Mouse (Mus musculus) mesoderm, embryonic 11.5 days (tissue): Measurements from ENCODE around the gene Ecm1.
A peak's percentile ranks its signal among the peaks of the same experiment; 100 is the strongest.

Experiments used
- DNase-seq: peaks from one replicate; pipeline ENCODE4 v3.0.0-alpha.2; 2012; ENCODE audit warnings: low read depth, low spot score

Gene Ecm1

DNA sequence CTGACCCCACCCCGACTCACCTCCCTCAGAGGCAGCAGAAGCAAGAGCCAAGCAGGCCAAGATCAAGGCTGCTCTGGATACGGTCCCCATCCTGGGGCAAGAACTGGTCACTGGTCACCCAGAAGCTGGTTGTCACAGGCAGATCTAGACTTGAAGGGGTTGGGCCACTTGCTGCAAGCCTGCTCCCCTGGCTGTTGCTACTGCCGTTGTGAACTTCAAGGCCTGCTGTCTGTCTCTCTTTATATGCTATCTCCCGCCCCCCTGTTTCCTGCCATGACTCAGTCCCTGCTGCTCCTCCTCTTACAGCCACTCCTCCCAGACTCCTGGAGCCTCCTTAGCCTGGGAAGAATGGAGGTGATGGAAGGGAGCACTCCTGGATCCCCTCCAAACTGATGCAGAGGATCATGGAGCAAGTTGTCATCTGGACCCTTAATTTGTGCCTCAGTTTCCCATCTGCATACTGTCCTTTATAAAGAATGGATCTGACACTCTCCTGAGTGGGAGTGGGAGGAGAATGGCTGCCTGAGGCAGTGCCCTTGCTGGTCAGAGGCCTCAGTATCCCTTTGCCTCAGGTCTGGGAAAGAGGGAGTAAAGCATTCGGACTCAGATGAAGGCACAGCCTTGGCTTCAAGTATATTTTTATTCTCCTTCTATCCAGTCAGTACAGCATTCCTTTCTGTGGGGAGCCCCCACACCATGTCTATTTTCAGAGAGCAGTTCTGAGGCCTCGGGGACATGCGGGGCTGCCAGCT, at the start of gene Ecm1:
TSS of gene Ecm1 (minus strand) at position 217 of the 752 bp plus-strand sequence.
- no peak for DNase-seq

- DNase-seq = no peak
These were observed 46.1 kb upstream of the Ecm1 start for GRCm38 (mm10) chr3:95785501-95785900.

GRCm38 (mm10) chr3:95771985-95772384, 32.6 kb upstream of the Ecm1 start:
- peak; percentile 34 for DNase-seq

GRCm38 (mm10) chr3:95765534-95765933, 26.2 kb upstream of the Ecm1 start:
- no peak for DNase-seq

DNA sequence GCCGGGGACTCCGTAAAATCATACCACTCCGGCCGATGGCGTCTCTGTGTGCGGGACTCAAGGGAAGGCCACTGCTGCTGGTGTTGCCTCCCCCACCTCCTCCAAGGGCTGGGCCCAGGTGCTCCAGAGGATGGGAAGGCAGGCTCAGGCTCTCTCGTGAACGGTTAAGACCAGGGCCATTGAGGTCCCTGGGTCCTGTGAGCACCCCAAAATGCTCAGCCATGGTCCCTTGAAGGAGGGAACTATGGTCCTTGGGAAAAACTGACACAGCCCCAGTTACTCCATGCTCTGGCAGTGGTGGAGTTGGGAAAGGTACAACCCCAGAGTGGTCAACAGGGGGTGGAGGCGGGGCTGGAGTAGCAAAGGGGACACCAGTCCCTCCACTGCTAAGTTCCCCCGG, 24.4 kb upstream of the Ecm1 start:
- no peak for DNase-seq

- no peak for DNase-seq
These were observed 23.6 kb upstream of the Ecm1 start for GRCm38 (mm10) chr3:95762961-95763360.

GRCm38 (mm10) chr3:95761771-95762170, 22.4 kb upstream of the Ecm1 start:
- DNase-seq = no peak

GRCm38 (mm10) chr3:95760656-95761055, 21.3 kb upstream of the Ecm1 start:
- no peak for DNase-seq

GRCm38 (mm10) chr3:95760106-95760505, 20.7 kb upstream of the Ecm1 start, which contains the start of gene Tars2:
TSS of gene Tars2 (minus strand) at chr3:95760206.
- no peak for DNase-seq

DNA sequence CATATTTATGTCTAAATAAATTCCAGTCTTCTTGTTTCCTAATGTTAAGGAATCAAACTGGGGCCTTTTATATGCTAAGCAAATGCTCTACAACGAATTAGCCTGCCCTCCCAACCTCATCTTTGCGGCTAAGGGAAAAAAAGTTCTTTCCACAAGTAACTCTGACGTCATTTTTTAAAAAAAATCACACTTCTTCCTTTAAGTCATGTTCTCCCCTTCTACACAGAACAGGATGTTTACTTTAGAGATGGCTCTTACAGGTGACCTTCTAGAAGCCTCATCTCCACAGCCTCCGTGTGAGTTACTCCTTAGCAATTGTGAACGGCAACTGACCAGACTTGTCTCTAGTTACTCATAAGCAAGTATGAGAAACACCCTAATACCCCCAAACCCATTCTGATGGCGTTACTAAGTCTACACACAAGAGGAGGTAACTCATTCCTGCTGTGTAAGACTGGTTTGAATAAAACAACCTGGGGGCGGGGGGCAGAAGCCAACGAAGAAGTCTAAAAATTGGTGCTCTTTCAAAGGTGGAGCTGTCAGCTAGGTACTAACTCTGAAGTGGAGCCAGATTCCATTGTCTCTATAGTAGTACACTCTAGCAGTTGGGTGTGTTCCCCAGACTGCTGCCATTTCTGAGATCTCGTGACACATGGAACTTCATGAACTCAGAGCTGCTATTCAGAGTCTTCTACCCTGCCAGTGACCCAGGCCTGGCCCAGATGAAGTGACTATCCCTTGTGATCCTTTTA, 19.3 kb upstream of the Ecm1 start:
- no peak for DNase-seq

DNA sequence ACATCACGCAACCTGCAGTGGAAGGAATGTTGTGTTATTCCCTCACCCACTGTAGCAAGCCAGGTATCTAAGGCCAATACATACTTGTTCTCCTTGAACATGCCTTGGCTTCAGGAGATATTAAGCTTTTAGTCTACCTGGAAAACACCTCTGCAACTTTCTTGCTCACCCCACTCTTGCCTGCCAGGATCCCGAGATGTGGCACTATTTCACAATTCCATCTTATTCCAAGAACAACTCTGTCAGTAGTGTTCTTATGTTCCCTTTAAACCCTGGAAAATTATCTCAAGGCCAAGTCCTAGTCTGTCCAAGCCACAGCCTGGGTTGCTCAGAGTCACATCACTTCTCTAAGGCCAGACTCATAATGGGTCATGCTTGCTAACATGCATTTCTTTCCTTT, 17.4 kb upstream of the Ecm1 start:
- DNase-seq = no peak

GRCm38 (mm10) chr3:95754345-95755206, 15.2 kb upstream of the Ecm1 start:
- peak; percentile 92 for DNase-seq

GRCm38 (mm10) chr3:95752935-95753334, 13.6 kb upstream of the Ecm1 start:
- DNase-seq = no peak

DNA sequence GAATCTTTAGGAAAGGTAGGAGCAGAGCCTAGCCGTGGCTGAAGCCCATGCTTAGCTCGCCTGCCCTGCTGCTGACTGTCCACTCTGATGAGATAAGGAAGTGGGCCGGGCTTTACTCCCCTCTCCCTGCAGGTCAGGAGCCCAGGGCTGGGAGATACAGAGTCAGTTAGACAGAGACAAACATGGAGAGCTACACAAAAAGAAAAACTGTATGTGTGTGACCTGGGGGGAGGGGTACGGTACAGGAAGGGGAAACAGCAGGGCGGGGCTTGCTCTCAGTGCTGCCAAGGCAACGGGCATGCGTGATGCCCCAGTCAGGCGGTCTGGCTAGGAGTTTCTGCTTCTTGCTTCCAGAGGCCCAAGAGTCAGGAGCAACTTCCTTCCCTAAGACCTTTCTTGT, 1.0 kb upstream of the Ecm1 start:
- no peak for DNase-seq

DNA sequence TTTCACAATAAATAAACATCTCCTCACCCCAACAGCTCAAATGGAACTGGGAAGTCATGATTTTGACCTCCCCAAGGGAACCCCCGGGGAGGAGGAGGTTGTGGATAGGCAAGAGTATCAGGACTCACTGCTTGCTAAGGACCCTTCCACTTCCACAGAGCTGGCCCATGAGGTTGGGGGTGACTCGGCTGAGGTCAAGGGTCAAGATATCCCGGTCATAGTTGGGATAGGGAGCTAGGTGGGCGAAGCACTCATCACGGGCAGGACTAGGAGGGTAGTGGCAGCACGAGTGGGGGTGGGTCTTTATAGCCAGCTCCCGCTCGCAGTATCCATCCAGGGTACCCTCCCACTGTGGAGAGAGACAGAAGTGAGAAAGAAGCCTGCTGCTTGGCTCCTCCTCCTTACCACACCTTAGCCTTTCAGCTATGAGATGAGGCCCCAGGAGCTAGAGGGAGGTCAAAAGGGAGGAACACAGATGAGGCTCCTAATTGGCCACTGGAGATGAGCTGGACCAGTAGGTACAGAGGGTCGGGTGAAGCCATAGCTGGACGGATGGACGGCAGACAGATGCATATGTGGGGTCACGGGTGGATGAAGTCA, 4.2 kb downstream of the Ecm1 start:
- DNase-seq = no peak

DNA sequence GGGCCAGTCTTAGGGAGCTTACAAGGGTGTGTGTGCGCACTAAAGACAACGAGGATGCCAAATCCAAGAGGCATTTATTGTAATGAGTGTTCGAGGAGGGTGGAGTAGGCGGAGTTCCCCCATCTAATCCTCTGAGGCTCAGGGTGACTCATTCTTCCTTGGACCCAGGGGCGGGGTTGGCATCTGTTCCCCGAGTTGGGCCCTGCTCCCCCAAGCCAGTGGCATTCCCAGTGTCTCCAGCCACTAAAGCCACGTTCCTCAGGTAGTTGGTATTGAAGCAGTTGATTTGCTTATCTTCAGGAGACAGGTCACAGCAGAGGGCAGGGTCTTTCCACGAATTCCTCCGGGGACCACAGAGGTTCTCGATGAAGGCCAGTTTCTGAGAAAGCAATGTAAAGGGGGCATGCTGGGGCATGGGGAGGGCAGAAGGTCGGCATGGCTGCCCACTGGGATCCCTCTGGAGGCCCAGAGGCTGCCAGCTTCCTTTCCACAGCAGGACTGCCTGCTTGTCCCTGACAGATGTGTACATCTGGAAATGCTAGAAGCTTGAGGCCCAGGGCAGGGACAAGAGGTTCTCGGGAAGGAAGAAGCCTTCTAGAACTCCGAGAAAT, 5.2 kb downstream of the Ecm1 start:
- no peak for DNase-seq

- DNase-seq = no peak
These were observed 6.4 kb downstream of the Ecm1 start for GRCm38 (mm10) chr3:95732744-95733521.

DNA sequence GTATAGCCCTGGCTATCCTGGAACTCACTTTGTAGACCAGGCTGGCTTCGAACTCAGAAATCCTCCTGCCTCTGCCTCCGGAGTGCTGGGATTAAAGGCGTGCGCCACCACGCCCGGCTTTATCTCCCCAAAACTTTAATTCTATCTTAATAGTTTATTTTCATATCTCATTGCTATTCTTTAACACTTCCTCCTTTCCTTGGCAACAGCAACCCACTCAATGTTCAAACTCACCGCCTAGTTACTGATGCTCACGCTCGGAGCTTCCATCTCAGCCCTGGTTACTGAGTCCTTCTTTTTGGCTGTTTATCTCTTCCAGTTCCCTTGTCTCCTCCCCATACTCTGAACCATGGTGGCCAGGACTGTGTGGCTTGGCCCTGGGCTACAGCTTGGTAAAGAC, 7.1 kb downstream of the Ecm1 start:
- DNase-seq = no peak

- no peak for DNase-seq
These were observed 7.6 kb downstream of the Ecm1 start for GRCm38 (mm10) chr3:95731802-95732201.

DNA sequence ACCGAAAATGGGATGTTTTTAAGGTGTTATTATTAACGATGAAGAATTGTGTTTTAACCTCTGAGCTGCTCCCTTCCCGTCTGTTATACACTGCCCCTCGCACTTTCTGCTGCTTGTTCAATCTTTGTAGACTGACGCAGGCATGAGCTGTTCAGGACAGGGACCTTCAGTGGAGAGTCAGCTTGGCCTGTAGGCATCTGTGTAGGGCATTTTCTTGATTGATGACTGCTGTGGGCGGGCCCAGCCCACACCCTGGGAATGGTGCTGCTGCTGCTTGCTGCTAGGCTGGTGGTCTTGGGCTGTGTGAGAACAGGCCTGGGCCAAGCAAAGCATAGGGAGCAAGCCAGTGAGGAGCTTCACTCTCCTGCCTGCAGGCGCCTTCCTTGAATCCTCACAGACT, 8.9 kb downstream of the Ecm1 start:
- peak; percentile 38 for DNase-seq
